Mouse (Mus musculus): ENCODE measurements at regions not wholly inside any gene's neighbourhood (a gene's known extent, or its start where the extent isn't known, plus 50 kb on each side); places are given as distances from the start of the nearest gene placed in this dataset.
A peak's percentile ranks its signal among the peaks of the same experiment; 100 is the strongest.

DNA sequence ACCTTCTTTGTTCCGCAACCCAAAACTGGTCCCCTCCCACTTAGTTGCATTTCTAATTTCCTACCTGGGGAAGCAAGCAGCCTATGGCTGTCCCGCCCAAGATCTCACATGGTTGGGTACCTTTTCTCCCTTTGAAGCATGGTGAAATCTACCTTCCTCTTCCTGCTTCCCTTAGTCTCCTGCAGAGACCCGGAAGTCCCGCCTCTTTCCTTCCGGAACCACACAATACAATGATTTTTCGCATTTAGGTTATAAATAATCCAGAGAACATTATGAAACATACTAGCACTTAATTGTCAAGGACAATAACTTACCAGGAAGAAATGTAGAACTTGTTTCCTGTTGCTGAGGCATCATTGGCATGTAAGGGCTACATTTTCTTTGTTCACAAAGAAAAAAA is 58.8 kb downstream of the 1700009N14Rik start:
- H3K4me3 ChIP-seq = no peak overlapping the region
- no peaks in the 10 kb centered on the region for H3K36me3 ChIP-seq
- no peak overlapping the region for H3K27ac ChIP-seq (replicated peaks)
- H3K9me3 ChIP-seq (replicated peaks) = no peaks in the 10 kb centered on the region
- H3K4me1 ChIP-seq = no peaks in the 10 kb centered on the region
- DNase-seq (ENCODE audit: low spot score) = no peak
- H3K27me3 ChIP-seq (ENCODE audit: low read depth, poor library complexity, severe bottlenecking) = no peaks in the 10 kb centered on the region
- WGBS = 95% methylated on average over 6 of the region's 6 CpGs

DNA sequence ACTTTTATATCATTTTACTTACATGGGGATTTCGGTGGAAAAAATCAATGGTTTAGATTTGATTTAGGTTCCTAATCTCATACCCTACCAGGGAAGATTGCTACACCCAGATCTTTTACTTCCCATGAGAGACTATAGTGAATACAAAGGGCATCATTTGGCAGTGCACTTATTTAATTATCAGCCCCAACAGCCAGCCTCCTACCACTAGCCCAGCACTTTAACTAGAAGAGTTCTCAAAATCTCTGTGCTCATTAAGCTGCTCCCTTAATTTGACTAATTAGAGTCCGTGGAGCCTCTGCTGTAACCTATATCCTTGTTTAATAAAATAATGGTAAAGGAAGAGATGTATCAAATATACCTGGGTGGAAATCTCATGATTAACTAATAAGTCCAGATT is 77.4 kb downstream of the 1700009N14Rik start:
- no peaks in the 10 kb centered on the region for H3K36me3 ChIP-seq
- 89% methylated on average over 2 of the region's 2 CpGs for WGBS
- H3K4me1 ChIP-seq = no peaks in the 10 kb centered on the region
- H3K27ac ChIP-seq (replicated peaks) = no peak overlapping the region
- DNase-seq (ENCODE audit: low spot score) = no peak
- no peaks in the 10 kb centered on the region for H3K27me3 ChIP-seq (ENCODE audit: low read depth, poor library complexity, severe bottlenecking)
- no peak overlapping the region for H3K4me3 ChIP-seq
- no peaks in the 10 kb centered on the region for H3K9me3 ChIP-seq (replicated peaks)

DNA sequence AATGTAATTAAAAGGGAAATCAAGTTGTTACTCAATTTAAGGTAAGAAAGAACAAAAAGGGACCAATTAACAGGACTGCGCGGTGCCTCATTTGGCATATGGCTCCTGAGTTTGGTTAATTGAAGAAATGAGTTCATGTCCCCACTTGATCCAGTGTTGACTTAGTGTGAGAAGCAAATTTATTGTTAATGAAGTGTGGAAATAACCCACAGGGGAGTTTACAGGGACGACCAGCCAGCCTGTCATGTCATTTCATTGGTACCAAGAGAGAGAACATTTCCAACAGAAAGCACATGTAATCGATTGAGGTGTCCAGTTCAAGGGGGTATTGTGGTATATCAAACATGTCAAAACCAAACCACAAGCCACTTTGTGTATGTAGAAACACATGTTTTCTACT is 78.6 kb downstream of the 1700009N14Rik start:
- H3K27ac ChIP-seq (replicated peaks) = no peak overlapping the region
- WGBS = 84% methylated on average over 4 of the region's 4 CpGs
- H3K27me3 ChIP-seq (ENCODE audit: low read depth, poor library complexity, severe bottlenecking) = no peaks in the 10 kb centered on the region
- H3K4me1 ChIP-seq = no peaks in the 10 kb centered on the region
- DNase-seq (ENCODE audit: low spot score) = no peak
- no peaks in the 10 kb centered on the region for H3K36me3 ChIP-seq
- H3K9me3 ChIP-seq (replicated peaks) = no peaks in the 10 kb centered on the region
- H3K4me3 ChIP-seq = no peak overlapping the region

DNA sequence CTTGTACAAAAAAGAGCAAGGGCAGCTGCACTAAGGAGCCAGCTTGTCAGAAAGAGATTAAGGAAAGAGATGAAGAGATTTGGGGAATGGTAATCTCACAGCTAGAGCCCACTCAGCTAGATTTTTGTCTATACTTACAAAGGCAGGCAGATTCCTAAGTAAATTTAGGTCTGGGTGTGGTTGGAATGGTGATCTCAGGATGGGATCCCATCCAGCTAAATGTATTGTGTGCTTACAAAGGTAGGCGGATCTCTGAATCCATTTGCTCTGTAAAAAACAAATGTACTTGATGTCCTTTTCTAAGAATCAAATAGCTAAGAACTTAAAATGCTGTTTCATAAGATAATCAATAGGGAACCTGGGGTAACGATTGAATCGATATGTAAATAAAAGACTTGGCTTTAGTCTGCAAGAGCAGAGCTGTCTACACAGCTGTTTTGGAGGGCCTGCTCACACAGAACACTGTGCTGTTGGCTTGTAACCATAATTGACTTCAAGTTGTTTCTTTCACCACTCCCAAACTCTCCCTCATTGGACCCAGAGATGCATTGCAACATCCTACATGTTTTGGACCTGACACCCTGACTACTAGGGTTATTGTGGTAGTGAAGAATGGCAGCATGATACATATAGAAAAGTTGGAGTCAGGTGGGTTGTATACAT is 106.1 kb downstream of the 1700009N14Rik start:
- WGBS = 93% methylated on average over 3 of the region's 3 CpGs

DNA sequence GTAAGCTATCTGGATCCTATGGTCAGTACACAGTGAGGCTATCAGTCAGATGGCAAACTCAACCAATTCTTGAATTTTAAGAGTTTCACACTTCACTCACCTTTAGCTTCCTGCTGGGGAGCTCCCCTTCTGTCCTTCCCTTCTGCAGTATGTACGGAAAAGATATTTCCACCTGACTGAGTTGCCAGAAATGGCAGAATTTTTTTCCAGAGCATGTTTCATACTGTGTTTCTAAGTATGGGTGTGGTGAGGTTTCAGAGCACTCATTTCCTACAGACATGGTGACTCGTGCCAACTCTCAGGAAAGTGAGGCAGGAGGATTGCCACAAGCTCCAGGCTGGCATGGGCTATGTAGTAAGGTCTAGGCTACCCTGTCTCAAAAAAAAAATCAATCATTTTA is 147.3 kb downstream of the 1700009N14Rik start:
- H3K27ac ChIP-seq (replicated peaks) = no peak overlapping the region
- WGBS = 87% methylated on average over 2 of the region's 2 CpGs

More for the DNA sequence above, 106.1 kb downstream of the 1700009N14Rik start:
- DNase-seq (ENCODE audit: low spot score) = no peak
- Histone ChIP-seq H3K4me3 (no peak overlapping the region), H3K9me3 (replicated peaks) (no peaks in the 10 kb centered on the region), H3K4me1 (no peaks in the 10 kb centered on the region), H3K27me3 (ENCODE audit: low read depth, poor library complexity, severe bottlenecking) (no peaks in the 10 kb centered on the region), H3K27ac (replicated peaks) (no peak overlapping the region), H3K36me3 (no peaks in the 10 kb centered on the region)

DNA sequence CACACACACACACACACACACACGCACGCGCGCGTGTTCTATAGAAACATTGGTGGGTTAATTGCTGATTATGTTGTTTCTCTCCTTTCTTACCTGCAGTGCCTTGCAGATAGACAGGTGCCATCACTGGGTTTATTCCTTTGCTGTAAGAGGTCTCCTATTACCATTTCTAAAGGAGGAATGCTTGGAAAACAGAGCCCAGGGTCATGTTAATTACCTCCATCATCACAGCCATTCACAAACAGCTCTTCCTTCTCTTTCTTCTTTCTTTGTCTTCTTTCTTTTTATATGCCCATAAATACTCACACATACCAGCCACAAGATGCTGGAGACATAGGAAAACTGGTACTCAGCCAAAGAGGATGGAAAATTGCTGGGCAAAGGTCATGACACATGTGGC is 155.0 kb downstream of the 1700009N14Rik start:
- no peaks in the 10 kb centered on the region for H3K9me3 ChIP-seq (replicated peaks)
- H3K4me1 ChIP-seq = no peaks in the 10 kb centered on the region
- no peaks in the 10 kb centered on the region for H3K36me3 ChIP-seq
- H3K27ac ChIP-seq (replicated peaks) = no peak overlapping the region
- WGBS = 98% methylated on average over 5 of the region's 5 CpGs
- no peak overlapping the region for H3K4me3 ChIP-seq
- no peak for DNase-seq (ENCODE audit: low spot score)
- no peaks in the 10 kb centered on the region for H3K27me3 ChIP-seq (ENCODE audit: low read depth, poor library complexity, severe bottlenecking)

More for the DNA sequence above, 147.3 kb downstream of the 1700009N14Rik start:
- no peaks in the 10 kb centered on the region for H3K4me1 ChIP-seq
- H3K4me3 ChIP-seq = no peak overlapping the region
- no peak for DNase-seq (ENCODE audit: low spot score)
- H3K9me3 ChIP-seq (replicated peaks) = no peaks in the 10 kb centered on the region
- H3K27me3 ChIP-seq (ENCODE audit: low read depth, poor library complexity, severe bottlenecking) = no peaks in the 10 kb centered on the region
- no peaks in the 10 kb centered on the region for H3K36me3 ChIP-seq

DNA sequence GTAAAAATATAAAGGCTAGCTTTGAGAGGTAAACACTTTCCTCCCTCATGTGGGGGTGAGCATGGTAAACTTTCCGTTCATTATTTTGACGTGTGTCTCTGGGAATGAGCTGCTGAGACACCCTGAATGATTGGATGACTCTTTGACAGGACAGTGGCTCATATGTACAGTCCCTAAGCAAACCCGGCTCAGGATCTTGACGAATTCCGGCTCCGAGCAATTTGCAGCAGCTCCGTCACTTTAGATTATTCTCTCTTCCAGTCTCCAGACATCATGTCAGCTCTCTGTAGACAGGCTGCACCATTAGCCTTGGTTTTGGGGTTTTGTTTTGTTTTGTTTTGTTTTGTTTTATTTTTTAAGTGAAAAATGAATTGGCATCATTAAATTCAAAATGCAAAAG is 194.0 kb downstream of the 1700009N14Rik start:
- Histone ChIP-seq H3K9me3 (replicated peaks) (no peaks in the 10 kb centered on the region), H3K4me3 (no peak overlapping the region), H3K27me3 (ENCODE audit: low read depth, poor library complexity, severe bottlenecking) (no peaks in the 10 kb centered on the region), H3K4me1 (no peaks in the 10 kb centered on the region), H3K36me3 (no peaks in the 10 kb centered on the region), H3K27ac (replicated peaks) (no peak overlapping the region)
- WGBS = 90% methylated on average over 7 of the region's 7 CpGs
- DNase-seq (ENCODE audit: low spot score) = no peak

DNA sequence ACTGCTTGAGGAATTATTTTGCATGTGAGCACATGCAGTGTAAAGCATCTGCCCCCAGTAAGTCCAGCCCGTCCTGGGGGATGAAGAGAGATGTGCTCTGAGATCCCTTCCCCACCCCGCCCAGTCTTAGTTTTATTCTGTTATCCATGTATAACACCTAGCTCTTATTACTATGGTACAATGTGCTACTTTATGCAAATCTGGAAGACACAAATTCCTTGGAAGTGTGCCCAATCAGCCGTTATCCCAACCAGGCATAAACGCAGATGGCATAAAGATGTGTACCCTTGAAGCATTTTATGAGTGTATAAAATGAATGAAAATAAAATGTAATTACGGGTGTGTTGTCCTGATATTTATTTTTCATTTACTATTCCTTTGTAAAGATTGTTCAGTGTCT is 194.8 kb downstream of the 1700009N14Rik start:
- H3K27me3 ChIP-seq (ENCODE audit: low read depth, poor library complexity, severe bottlenecking) = no peaks in the 10 kb centered on the region
- H3K27ac ChIP-seq (replicated peaks) = no peak overlapping the region
- 89% methylated on average over 5 of the region's 5 CpGs for WGBS
- no peak overlapping the region for H3K4me3 ChIP-seq
- DNase-seq (ENCODE audit: low spot score) = no peak
- no peaks in the 10 kb centered on the region for H3K36me3 ChIP-seq
- no peaks in the 10 kb centered on the region for H3K4me1 ChIP-seq
- H3K9me3 ChIP-seq (replicated peaks) = no peaks in the 10 kb centered on the region

DNA sequence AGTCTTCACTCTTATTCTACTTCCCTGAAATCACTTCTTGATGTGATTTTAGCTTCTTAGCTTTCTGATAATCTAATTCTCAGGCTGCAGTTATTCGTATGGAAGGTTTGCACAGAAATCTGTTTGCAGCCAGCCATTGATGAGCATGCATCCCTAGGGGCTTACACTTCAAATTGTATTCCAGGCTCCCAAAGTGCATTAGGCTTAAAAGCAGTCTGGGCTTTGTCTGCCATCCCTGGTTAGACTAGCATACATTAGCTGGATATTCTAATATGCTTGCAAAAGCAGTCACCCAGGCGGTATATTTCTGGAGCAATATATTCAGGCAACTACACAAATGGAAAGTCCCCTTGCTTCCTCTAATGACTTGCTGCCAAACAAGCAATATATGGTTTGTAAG is 210.4 kb downstream of the 1700009N14Rik start:
- Histone ChIP-seq H3K4me1 (peaks cover 10% of the 10 kb centered on the region; the same call in 1 of the 2 replicates), H3K27me3 (ENCODE audit: low read depth, poor library complexity, severe bottlenecking) (no peaks in the 10 kb centered on the region), H3K27ac (replicated peaks) (no peak overlapping the region), H3K9me3 (replicated peaks) (no peaks in the 10 kb centered on the region), H3K36me3 (no peaks in the 10 kb centered on the region), H3K4me3 (no peak overlapping the region)
- DNase-seq (ENCODE audit: low spot score) = no peak
- WGBS = 85% methylated on average over 2 of the region's 2 CpGs

DNA sequence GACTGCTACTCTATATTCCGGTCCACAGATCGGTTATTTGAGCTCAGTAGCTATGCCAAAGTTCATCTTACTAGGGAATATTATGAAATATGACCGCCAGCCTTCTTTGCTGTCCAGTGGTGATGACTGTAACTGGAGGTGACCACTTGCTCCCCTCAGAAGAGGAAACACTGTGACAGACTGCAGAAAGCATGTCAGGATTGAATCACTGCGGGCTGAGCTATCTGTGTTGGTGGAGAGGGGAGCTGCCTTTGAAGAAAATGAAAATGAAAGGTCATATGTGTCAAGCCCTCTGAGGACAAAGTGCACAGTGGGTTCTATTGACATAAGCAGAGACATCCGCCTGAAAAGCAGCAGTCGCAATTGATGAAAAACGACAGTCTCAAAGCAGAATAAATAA is 222.5 kb downstream of the 1700009N14Rik start:
- no peak overlapping the region for H3K4me3 ChIP-seq
- no peak overlapping the region for H3K27ac ChIP-seq (replicated peaks)
- WGBS = 78% methylated on average over 7 of the region's 7 CpGs
- no peak for DNase-seq (ENCODE audit: low spot score)
- H3K36me3 ChIP-seq = no peaks in the 10 kb centered on the region
- no peaks in the 10 kb centered on the region for H3K4me1 ChIP-seq
- H3K27me3 ChIP-seq (ENCODE audit: low read depth, poor library complexity, severe bottlenecking) = no peaks in the 10 kb centered on the region
- no peaks in the 10 kb centered on the region for H3K9me3 ChIP-seq (replicated peaks)

DNA sequence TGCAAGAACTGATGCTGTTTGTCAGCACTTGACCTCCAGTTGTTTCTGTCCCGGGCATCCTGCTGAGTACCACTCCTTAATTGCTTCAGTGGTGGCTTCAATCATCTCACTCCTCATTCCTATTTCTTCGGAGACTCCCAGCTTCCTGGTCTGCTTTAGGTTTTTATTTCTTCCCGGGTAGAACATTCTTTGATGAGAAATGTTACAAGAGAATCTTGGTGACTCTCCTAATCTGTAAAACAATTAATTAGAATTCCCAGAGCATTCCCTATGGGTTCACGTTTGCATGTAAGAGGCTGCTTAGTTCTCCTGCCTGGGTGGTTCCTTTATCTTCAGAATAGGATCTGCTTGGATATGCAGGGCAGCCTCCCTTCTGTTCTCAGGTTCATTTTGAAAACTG is 245.1 kb downstream of the 1700009N14Rik start:
- Histone ChIP-seq H3K36me3 (no peaks in the 10 kb centered on the region), H3K9me3 (replicated peaks) (no peaks in the 10 kb centered on the region), H3K4me3 (no peak overlapping the region), H3K27me3 (ENCODE audit: low read depth, poor library complexity, severe bottlenecking) (no peaks in the 10 kb centered on the region), H3K27ac (replicated peaks) (no peak overlapping the region), H3K4me1 (peaks cover 5% of the 10 kb centered on the region; the same call in 1 of the 2 replicates)
- no peak for DNase-seq (ENCODE audit: low spot score)
- 9% methylated on average over 4 of the region's 4 CpGs for WGBS

DNA sequence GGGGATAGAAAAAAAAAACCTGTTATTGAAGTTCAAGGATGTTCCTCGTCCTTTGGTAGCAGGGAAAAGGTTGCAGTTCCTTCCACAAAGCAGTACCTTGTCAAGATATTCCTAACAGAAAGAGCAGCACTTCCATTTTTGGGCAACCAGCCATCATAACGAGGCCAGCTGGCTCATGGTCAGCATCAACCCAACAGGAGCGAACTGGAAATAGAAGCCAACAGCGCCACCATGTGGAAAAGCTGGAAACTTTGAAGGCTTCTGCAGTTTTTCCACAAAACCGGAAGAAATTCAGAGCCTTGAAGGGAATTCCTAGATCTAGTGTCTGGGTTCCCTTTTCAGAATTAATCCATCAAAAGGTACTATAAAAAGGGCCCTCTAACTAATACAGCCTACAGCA is 247.5 kb downstream of the 1700009N14Rik start:
- H3K36me3 ChIP-seq = no peaks in the 10 kb centered on the region
- H3K4me3 ChIP-seq = no peak overlapping the region
- DNase-seq (ENCODE audit: low spot score) = peak; percentile 39
- peaks cover 5% of the 10 kb centered on the region; the same call in 1 of the 2 replicates for H3K4me1 ChIP-seq
- no peak overlapping the region for H3K27ac ChIP-seq (replicated peaks)
- no peaks in the 10 kb centered on the region for H3K27me3 ChIP-seq (ENCODE audit: low read depth, poor library complexity, severe bottlenecking)
- H3K9me3 ChIP-seq (replicated peaks) = no peaks in the 10 kb centered on the region
- WGBS = 36% methylated on average over 5 of the region's 5 CpGs

DNA sequence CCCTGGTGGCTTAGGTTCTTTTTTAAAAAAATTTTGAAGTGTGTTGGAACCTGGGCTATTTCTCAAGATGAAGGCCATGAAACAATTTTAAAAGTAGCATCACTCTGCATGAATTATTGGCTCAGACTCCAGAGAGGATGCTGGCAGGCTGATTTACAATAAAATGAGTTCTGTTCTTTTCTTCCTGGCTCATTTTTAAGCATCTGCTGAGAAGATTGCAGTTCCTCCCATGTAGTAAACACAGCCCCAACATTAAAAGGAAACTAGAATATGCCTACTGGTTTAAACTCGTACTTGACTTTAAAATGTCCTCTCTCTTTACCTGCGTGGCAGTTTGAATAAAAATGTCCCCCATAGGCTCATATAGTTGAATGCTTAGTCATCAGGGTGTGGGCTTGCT is 249.3 kb downstream of the 1700009N14Rik start:
- no peak for DNase-seq (ENCODE audit: low spot score)
- H3K27ac ChIP-seq (replicated peaks) = no peak overlapping the region
- H3K27me3 ChIP-seq (ENCODE audit: low read depth, poor library complexity, severe bottlenecking) = no peaks in the 10 kb centered on the region
- WGBS = 76% methylated on average over 2 of the region's 2 CpGs
- no peaks in the 10 kb centered on the region for H3K9me3 ChIP-seq (replicated peaks)
- H3K4me3 ChIP-seq = no peak overlapping the region
- H3K4me1 ChIP-seq = peaks cover 5% of the 10 kb centered on the region; the same call in 1 of the 2 replicates
- no peaks in the 10 kb centered on the region for H3K36me3 ChIP-seq

DNA sequence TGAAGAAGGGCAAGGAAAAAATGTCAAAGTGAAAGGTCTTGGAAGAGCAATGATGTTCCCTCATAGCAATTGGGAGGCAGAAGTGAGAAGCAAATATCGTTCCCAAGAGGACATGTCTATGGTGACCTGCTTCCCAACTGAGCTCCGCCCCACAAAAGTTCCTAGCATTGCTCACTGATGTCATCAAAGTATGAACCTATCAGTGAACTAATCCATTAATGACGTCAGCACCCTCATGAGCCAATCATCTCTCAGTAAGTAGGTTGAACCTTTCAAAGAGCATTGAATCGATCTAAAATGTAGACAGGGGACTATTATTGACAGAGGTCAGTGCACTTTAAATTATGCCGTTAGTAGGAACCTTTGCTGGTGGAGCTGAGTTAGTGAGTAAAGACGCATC is 267.4 kb downstream of the 1700009N14Rik start:
- H3K36me3 ChIP-seq = no peaks in the 10 kb centered on the region
- no peaks in the 10 kb centered on the region for H3K27me3 ChIP-seq (ENCODE audit: low read depth, poor library complexity, severe bottlenecking)
- H3K9me3 ChIP-seq (replicated peaks) = no peaks in the 10 kb centered on the region
- 93% methylated on average over 6 of the region's 6 CpGs for WGBS
- no peak overlapping the region for H3K27ac ChIP-seq (replicated peaks)
- H3K4me1 ChIP-seq = no peaks in the 10 kb centered on the region
- no peak overlapping the region for H3K4me3 ChIP-seq
- no peak for DNase-seq (ENCODE audit: low spot score)

Data from midbrain, embryonic 10.5 days (tissue).